Mouse (Mus musculus): ENCODE measurements around the gene Gpr176. TPM values are rescaled to one million over a fixed set of nuclear protein-coding genes. Genes with fewer than 3 reads are reported as not detected.

Gpr176 gene
- polyA plus RNA-seq, 1 experiment from 2014 or later, result 0.39 TPM

DNA sequence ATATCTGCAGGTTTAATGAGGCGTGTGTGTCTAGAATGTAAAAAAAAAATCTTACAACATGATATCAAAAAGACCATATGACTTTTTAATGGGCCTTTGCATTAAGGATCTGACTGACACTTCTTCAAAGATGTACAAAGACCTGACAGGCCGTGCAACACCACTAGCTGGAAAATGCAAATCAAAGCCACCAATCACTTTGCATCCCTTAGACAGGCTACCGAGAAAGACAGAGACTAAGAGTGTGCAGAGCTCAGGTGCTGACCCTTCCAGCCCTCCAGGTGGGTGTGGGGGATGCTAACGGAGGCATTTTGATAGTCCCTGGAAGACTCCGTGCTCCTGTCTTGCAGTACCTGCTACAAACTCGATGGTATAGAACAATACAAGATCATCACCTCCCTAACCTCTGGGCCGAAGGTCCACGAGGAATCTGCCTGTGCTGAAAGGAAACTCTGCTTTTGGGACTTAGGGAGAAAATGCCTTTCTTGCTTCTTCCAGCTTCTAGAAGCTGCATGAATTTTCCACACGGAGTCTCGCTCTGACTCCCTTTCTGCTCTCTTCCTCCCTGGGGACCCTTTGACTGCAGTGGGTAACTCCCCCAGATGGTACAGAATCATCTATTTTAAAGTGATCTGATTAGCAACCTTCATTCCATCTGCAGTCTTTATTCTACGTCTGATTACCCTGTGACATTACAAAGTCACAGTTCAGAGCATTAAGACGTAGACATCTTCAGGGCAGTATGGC, 57.4 kb downstream of the Gpr176 start:
- H3K27me3 ChIP-seq (ENCODE audit: control insufficient read depth, insufficient read depth, low read length), result no peaks in the 10 kb centered on the region
- H3K27ac ChIP-seq (replicated peaks), result no peak overlapping the region
- no peaks in the 10 kb centered on the region for H3K4me1 ChIP-seq (replicated peaks; ENCODE audit: control insufficient read depth, insufficient read depth)
- DNase-seq (ENCODE audit: low spot score) (no peak), ATAC-seq (ENCODE audit: low FRiP score, low TSS enrichment) (no peak)
- WGBS, result 87% methylated on average over 12 of the region's 12 CpGs
- H3K36me3 ChIP-seq (ENCODE audit: control insufficient read depth, insufficient read depth, low read length), result no peaks in the 10 kb centered on the region
- H3K4me2 ChIP-seq (replicated peaks; ENCODE audit: low read depth), result no peak overlapping the region
- TF ChIP-seq CTCF (IDR thresholded peaks at IDR 0.05; ENCODE audit: low read depth), result no peak
- TF ChIP-seq EP300 (optimal IDR thresholded peaks at IDR 0.05), result no peak
- no peak overlapping the region for H3K9ac ChIP-seq (ENCODE audit: low read length)
- no peak overlapping the region for H3K4me3 ChIP-seq (ENCODE audit: low read depth, low read length)
- no peaks in the 10 kb centered on the region for H3K9me3 ChIP-seq (ENCODE audit: control insufficient read depth, low read length)

DNA sequence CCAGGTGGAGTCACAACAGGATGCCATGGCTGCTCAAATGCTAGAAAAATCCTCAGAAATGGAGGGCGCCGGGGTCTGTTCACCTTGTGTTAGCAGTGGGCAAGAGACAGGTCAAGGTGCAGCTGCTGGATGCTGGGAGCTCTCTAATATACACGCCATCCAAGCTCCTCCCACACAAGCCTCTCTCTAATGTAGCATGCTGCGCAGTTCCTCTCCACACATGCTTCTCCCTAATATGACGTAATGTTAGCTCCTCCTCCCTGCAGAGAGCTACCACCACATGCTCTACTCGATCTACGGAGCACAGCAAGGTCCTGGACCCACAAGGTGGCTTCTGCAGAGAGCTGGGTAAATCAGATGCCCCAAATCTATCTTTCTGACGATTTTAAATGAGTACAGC, 65.7 kb downstream of the Gpr176 start:
- H3K27me3 ChIP-seq (ENCODE audit: control insufficient read depth, insufficient read depth, low read length), result no peaks in the 10 kb centered on the region
- H3K9ac ChIP-seq (ENCODE audit: low read length), result no peak overlapping the region
- H3K36me3 ChIP-seq (ENCODE audit: control insufficient read depth, insufficient read depth, low read length), result no peaks in the 10 kb centered on the region
- TF ChIP-seq EP300 (optimal IDR thresholded peaks at IDR 0.05) (no peak), CTCF (IDR thresholded peaks at IDR 0.05; ENCODE audit: low read depth) (no peak)
- no peak overlapping the region for H3K4me2 ChIP-seq (replicated peaks; ENCODE audit: low read depth)
- no peaks in the 10 kb centered on the region for H3K4me1 ChIP-seq (replicated peaks; ENCODE audit: control insufficient read depth, insufficient read depth)
- DNase-seq (ENCODE audit: low spot score) (no peak), ATAC-seq (ENCODE audit: low FRiP score, low TSS enrichment) (peak; percentile 69)
- no peak overlapping the region for H3K27ac ChIP-seq (replicated peaks)
- H3K4me3 ChIP-seq (ENCODE audit: low read depth, low read length), result no peak overlapping the region
- WGBS, result 46% methylated on average over 8 of the region's 8 CpGs
- no peaks in the 10 kb centered on the region for H3K9me3 ChIP-seq (ENCODE audit: control insufficient read depth, low read length)

DNA sequence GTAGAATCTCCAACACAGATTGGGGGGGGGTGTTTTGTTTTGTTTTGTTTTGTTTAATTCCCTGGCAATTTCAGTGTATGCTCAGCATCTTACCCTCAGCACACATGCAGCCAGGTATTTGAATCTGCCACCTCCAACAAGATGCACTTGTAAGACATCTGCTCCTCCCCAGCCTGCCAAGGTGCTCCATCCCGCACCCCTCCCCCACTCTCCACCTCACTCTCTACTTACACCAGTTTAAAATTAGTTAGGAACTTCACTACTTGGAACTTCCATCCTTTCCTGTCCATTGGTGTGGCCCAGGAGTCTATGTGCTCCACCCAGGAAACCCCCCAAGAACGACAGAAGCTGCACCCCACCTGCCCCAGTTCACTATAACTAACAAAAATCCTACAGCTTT, 66.3 kb downstream of the Gpr176 start:
- no peaks in the 10 kb centered on the region for H3K36me3 ChIP-seq (ENCODE audit: control insufficient read depth, insufficient read depth, low read length)
- H3K4me3 ChIP-seq (ENCODE audit: low read depth, low read length), result no peak overlapping the region
- WGBS, result 60% methylated on average over 2 of the region's 2 CpGs
- no peak overlapping the region for H3K4me2 ChIP-seq (replicated peaks; ENCODE audit: low read depth)
- no peaks in the 10 kb centered on the region for H3K9me3 ChIP-seq (ENCODE audit: control insufficient read depth, low read length)
- TF ChIP-seq EP300 (optimal IDR thresholded peaks at IDR 0.05) (no peak), CTCF (IDR thresholded peaks at IDR 0.05; ENCODE audit: low read depth) (no peak)
- H3K27me3 ChIP-seq (ENCODE audit: control insufficient read depth, insufficient read depth, low read length), result no peaks in the 10 kb centered on the region
- ATAC-seq (ENCODE audit: low FRiP score, low TSS enrichment), result no peak
- DNase-seq (ENCODE audit: low spot score), result no peak
- no peaks in the 10 kb centered on the region for H3K4me1 ChIP-seq (replicated peaks; ENCODE audit: control insufficient read depth, insufficient read depth)
- H3K9ac ChIP-seq (ENCODE audit: low read length), result no peak overlapping the region
- H3K27ac ChIP-seq (replicated peaks), result no peak overlapping the region

DNA sequence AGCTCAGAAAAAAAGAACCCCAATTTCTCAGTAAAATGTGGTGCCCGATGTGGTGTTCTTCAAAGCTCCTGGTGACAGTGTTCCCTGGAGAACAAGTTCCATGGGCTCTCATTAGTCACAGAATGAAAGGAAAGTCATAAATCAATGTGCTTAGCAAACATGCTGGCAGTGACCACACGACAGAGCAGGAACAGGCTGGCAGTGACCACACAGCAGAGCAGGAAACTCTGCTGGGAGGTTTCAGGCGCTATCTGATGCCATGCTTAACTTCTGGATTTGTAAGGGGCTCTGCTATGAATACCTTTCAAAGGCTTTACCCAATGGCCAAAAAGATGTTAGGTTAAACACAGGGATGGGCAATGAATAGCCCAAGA, 66.7 kb downstream of the Gpr176 start:
- no peak overlapping the region for H3K4me3 ChIP-seq (ENCODE audit: low read depth, low read length)
- ATAC-seq (ENCODE audit: low FRiP score, low TSS enrichment), result peak; percentile 77
- H3K4me1 ChIP-seq (replicated peaks; ENCODE audit: control insufficient read depth, insufficient read depth), result no peaks in the 10 kb centered on the region
- no peak for TF ChIP-seq CTCF (IDR thresholded peaks at IDR 0.05; ENCODE audit: low read depth)
- TF ChIP-seq EP300 (optimal IDR thresholded peaks at IDR 0.05), result no peak
- no peaks in the 10 kb centered on the region for H3K27me3 ChIP-seq (ENCODE audit: control insufficient read depth, insufficient read depth, low read length)
- no peak overlapping the region for H3K4me2 ChIP-seq (replicated peaks; ENCODE audit: low read depth)
- H3K36me3 ChIP-seq (ENCODE audit: control insufficient read depth, insufficient read depth, low read length), result no peaks in the 10 kb centered on the region
- H3K27ac ChIP-seq (replicated peaks), result no peak overlapping the region
- no peak overlapping the region for H3K9ac ChIP-seq (ENCODE audit: low read length)
- no peaks in the 10 kb centered on the region for H3K9me3 ChIP-seq (ENCODE audit: control insufficient read depth, low read length)
- peak; percentile 30 for DNase-seq (ENCODE audit: low spot score)
- WGBS, result 23% methylated on average over 3 of the region's 3 CpGs

DNA sequence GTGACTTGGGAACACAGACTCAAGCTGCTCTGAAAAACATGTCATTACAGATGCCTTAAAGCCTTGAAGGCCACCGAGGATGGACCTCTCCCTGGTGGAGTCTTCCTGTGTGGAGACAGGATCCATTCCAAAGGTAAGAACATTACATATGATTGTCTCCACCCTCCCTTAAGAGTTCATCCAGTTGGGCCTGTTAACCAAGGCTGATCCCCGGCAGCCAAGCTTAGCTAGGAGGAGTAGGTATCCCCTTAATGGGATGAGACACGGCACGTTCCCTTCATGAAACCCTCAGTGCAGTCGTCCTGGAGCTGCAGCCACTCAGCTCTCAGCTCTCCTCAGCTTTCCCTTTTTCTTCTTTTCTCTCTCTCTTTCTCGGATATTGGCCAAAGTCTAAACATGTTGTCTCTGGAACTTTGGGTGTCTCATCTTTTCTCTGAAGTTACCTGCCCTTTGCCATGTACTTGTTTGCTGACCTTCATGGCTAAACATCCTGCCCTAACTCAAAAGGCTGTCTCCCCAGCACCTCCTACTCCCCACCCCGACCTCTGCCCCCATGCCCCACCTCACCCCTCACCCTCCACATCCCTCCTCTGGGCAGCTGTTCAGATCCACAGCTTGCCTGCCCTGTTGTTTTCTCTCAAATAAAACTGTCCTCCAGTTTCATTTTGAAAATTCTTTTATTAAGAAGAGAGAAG, 67.2 kb downstream of the Gpr176 start:
- Histone ChIP-seq H3K27ac (replicated peaks) (no peak overlapping the region), H3K36me3 (ENCODE audit: control insufficient read depth, insufficient read depth, low read length) (no peaks in the 10 kb centered on the region), H3K9me3 (ENCODE audit: control insufficient read depth, low read length) (no peaks in the 10 kb centered on the region), H3K4me1 (replicated peaks; ENCODE audit: control insufficient read depth, insufficient read depth) (no peaks in the 10 kb centered on the region), H3K4me2 (replicated peaks; ENCODE audit: low read depth) (no peak overlapping the region), H3K9ac (ENCODE audit: low read length) (no peak overlapping the region), H3K27me3 (ENCODE audit: control insufficient read depth, insufficient read depth, low read length) (no peaks in the 10 kb centered on the region), H3K4me3 (ENCODE audit: low read depth, low read length) (no peak overlapping the region)
- 56% methylated on average over 7 of the region's 7 CpGs for WGBS
- DNase-seq (ENCODE audit: low spot score), result no peak
- no peak for TF ChIP-seq CTCF (IDR thresholded peaks at IDR 0.05; ENCODE audit: low read depth)
- TF ChIP-seq EP300 (optimal IDR thresholded peaks at IDR 0.05), result no peak
- no peak for ATAC-seq (ENCODE audit: low FRiP score, low TSS enrichment)

DNA sequence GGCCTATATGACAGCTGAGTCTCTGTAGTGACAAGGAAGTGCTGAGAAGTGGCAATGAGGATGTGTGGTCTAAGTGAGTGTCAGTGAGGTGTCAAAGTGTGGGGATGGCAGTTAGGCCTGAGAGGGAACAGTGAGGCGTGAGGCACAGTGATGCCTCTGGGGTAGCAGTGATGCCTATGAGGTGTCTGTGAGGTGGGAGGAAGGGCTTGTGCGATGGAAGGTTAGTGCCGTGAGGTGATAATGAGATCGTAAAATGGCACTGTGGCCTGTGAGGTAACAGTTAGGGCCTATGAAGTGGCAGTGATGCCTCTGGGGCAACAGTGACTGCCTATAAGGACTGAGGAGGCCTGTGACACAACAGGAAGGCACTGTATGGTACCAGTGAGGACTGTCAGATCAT, 69.8 kb downstream of the Gpr176 start:
- ATAC-seq (ENCODE audit: low FRiP score, low TSS enrichment), result no peak
- Histone ChIP-seq H3K4me2 (replicated peaks; ENCODE audit: low read depth) (no peak overlapping the region), H3K27me3 (ENCODE audit: control insufficient read depth, insufficient read depth, low read length) (no peaks in the 10 kb centered on the region), H3K4me1 (replicated peaks; ENCODE audit: control insufficient read depth, insufficient read depth) (no peaks in the 10 kb centered on the region), H3K9me3 (ENCODE audit: control insufficient read depth, low read length) (no peaks in the 10 kb centered on the region), H3K9ac (ENCODE audit: low read length) (no peak overlapping the region), H3K27ac (replicated peaks) (no peak overlapping the region), H3K4me3 (ENCODE audit: low read depth, low read length) (no peak overlapping the region), H3K36me3 (ENCODE audit: control insufficient read depth, insufficient read depth, low read length) (no peaks in the 10 kb centered on the region)
- TF ChIP-seq CTCF (IDR thresholded peaks at IDR 0.05; ENCODE audit: low read depth), result no peak
- TF ChIP-seq EP300 (optimal IDR thresholded peaks at IDR 0.05), result no peak
- DNase-seq (ENCODE audit: low spot score), result no peak
- 65% methylated on average over 4 of the region's 4 CpGs for WGBS

All from stomach, postnatal 0 days (tissue).